Mouse (Mus musculus): Measurements from ENCODE around the gene Rpia.

DNA sequence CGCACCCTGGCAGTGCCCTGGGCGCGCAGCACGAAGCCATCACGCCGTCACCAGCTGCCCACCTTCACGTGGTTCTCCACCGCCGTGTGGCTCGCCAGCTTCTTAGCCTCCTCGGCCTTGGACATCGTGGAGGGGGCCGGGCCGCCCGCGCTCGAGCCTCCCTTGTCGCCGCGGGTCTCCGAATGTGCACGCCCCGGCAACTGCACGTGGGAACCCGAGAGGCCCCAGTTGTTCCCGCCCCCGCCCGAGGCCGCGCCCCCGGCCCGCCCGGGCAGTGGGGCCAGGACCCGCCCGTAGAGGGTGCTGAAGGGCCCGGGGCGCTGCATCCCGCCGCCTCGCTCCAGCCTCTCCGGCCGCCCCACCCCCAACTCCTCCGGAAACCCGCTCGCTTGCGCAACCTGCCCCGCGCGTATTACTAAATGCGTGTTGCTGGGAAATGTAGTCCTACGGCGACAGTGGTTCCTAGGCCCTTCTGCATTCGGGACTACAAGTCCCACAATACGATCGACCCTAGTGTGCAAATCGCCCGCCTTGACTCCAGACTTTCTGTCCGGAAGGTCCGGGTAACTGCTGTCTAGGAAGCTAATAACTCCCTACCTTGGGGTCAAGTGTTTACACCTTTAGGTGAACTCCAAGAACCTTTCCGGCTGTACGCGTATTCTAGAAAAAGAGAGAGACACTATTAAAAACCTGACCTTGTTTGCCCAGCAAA is at the start of gene Rpia:
- TF ChIP-seq CTCF (conservative IDR thresholded peaks at IDR 0.05; ENCODE audit: low read length) (no peak), NANOG (IDR thresholded peaks at IDR 0.05; ENCODE audit: borderline replicate concordance, low read length) (no peak), POU5F1 (IDR thresholded peaks at IDR 0.05; ENCODE audit: borderline replicate concordance, low read length) (no peak)
